Mouse (Mus musculus): ENCODE results near the gene BC051665. TPM values are rescaled to one million over a fixed set of nuclear protein-coding genes. Genes with fewer than 3 reads are reported as not detected.
A peak's percentile ranks its signal among the peaks of the same experiment; 100 is the strongest.

BC051665 gene
- polyA plus RNA-seq, 1 experiment from 2014 or later = not detected

GRCm38 (mm10) chr13:60736421-60737105 lies 49.6 kb downstream of the BC051665 start:
- Histone ChIP-seq H3K36me3 (ENCODE audit: control insufficient read depth, insufficient read depth, low read length) (no peaks in the 10 kb centered on the region), H3K4me1 (ENCODE audit: control insufficient read depth, insufficient read depth, low read length) (peaks cover 17% of the 10 kb centered on the region), H3K27ac (ENCODE audit: low read length) (0 out of 2 replicates have a peak overlapping the region, but pooled peaks have one; percentile 59), H3K4me2 (ENCODE audit: low read depth, low read length) (no peak overlapping the region), H3K9me3 (ENCODE audit: control insufficient read depth, low read length) (no peaks in the 10 kb centered on the region), H3K27me3 (replicated peaks; ENCODE audit: control insufficient read depth, insufficient read depth, low read length) (no peaks in the 10 kb centered on the region), H3K9ac (ENCODE audit: low read depth, low read length) (peak overlapping the region; percentile 13; the same call in 1 of the 2 replicates), H3K4me3 (ENCODE audit: low read length) (no peak overlapping the region)
- WGBS = 49% methylated on average over 13 of the region's 13 CpGs
- ATAC-seq = peak; percentile 80

GRCm38 (mm10) chr13:60735306-60735705 lies 50.9 kb downstream of the BC051665 start:
- ATAC-seq = no peak
- H3K4me1 ChIP-seq (ENCODE audit: control insufficient read depth, insufficient read depth, low read length) = peaks cover 17% of the 10 kb centered on the region
- H3K4me2 ChIP-seq (ENCODE audit: low read depth, low read length) = no peak overlapping the region
- 91% methylated on average over 9 of the region's 9 CpGs for WGBS
- H3K36me3 ChIP-seq (ENCODE audit: control insufficient read depth, insufficient read depth, low read length) = no peaks in the 10 kb centered on the region
- H3K27ac ChIP-seq (ENCODE audit: low read length) = no peak overlapping the region
- H3K4me3 ChIP-seq (ENCODE audit: low read length) = no peak overlapping the region
- H3K27me3 ChIP-seq (replicated peaks; ENCODE audit: control insufficient read depth, insufficient read depth, low read length) = no peaks in the 10 kb centered on the region
- H3K9me3 ChIP-seq (ENCODE audit: control insufficient read depth, low read length) = no peaks in the 10 kb centered on the region
- no peak overlapping the region for H3K9ac ChIP-seq (ENCODE audit: low read depth, low read length)

Other genes starting within 250 kb of the BC051665 start
- gene Dapk1, start 184.4 kb downstream of the BC051665 start, polyA plus RNA-seq (2015; fragmentation: Nextera tagmentation; extraction: Ambion mirVana) = 6.3 and 6.5 TPM in 2 replicates
- not detected in 2 replicates for gene Ctsll3, start 16.5 kb upstream of the BC051665 start, polyA plus RNA-seq (2015; fragmentation: Nextera tagmentation; extraction: Ambion mirVana)
- gene 4930486L24Rik, start 78.1 kb upstream of the BC051665 start, polyA plus RNA-seq (2015; fragmentation: Nextera tagmentation; extraction: Ambion mirVana) = 0.18 and 0.22 TPM in 2 replicates
- 0.15 TPM in 1 of 2 replicates, not detected in the other for gene Gm49392, start 110.5 kb upstream of the BC051665 start, polyA plus RNA-seq (2015; fragmentation: Nextera tagmentation; extraction: Ambion mirVana)
- gene Ctla2b, start 111.1 kb upstream of the BC051665 start, polyA plus RNA-seq (2015; fragmentation: Nextera tagmentation; extraction: Ambion mirVana) = 2.4 and 2.7 TPM in 2 replicates
- not detected in 2 replicates for gene Tpbpb, start 118.5 kb upstream of the BC051665 start, polyA plus RNA-seq (2015; fragmentation: Nextera tagmentation; extraction: Ambion mirVana)
- gene Gm49393, start 149.2 kb upstream of the BC051665 start, polyA plus RNA-seq (2015; fragmentation: Nextera tagmentation; extraction: Ambion mirVana) = not detected in 2 replicates
- 0.12 and 0.65 TPM in 2 replicates for gene Gm49391, start 150.2 kb upstream of the BC051665 start, polyA plus RNA-seq (2015; fragmentation: Nextera tagmentation; extraction: Ambion mirVana)
- gene Ctla2a, start 150.3 kb upstream of the BC051665 start, polyA plus RNA-seq (2015; fragmentation: Nextera tagmentation; extraction: Ambion mirVana) = 22.9 and 23.3 TPM in 2 replicates
- not detected in 2 replicates for gene Tpbpa, start 155.6 kb upstream of the BC051665 start, polyA plus RNA-seq (2015; fragmentation: Nextera tagmentation; extraction: Ambion mirVana)
- not detected in 2 replicates for gene Ctsj, start 219.6 kb upstream of the BC051665 start, polyA plus RNA-seq (2015; fragmentation: Nextera tagmentation; extraction: Ambion mirVana)

Measured in intestine, embryonic 16.5 days (tissue).